Mouse (Mus musculus) stomach, postnatal 0 days (tissue): ENCODE results near the gene Pts.

Source experiments
- CTCF ChIP-seq: IDR thresholded peaks from 2 replicates; pipeline ENCODE4 v1.5.1; 2016; ENCODE audit warnings: antibody characterized with exemption, low read depth, mild to moderate bottlenecking, moderate library complexity
- EP300 ChIP-seq: optimal IDR thresholded peaks from 2 replicates; pipeline ENCODE3; 2016; ENCODE audit warnings: antibody characterized with exemption

GRCm38 (mm10) chr9:50477270-50477669 is 51.3 kb downstream of the Pts start:
- TF ChIP-seq CTCF (no peak), EP300 (no peak)
